Mouse (Mus musculus): Measurements from ENCODE around the gene Rasal3. TPM values are rescaled to one million over a fixed set of nuclear protein-coding genes. Genes with fewer than 3 reads are reported as not detected.
A peak's percentile ranks its signal among the peaks of the same experiment; 100 is the strongest.

The Rasal3 gene
- polyA plus RNA-seq, 1 experiment from 2014 or later, result 0.52 TPM

GRCm38 (mm10) chr17:32355031-32355430 is 48.4 kb downstream of the Rasal3 start:
- no peak overlapping the region for H3K27ac ChIP-seq (ENCODE audit: low read depth, low read length)
- H3K9ac ChIP-seq (ENCODE audit: low read length), result no peak overlapping the region
- no peak overlapping the region for H3K4me3 ChIP-seq (ENCODE audit: low read depth, low read length)
- 94% methylated on average over 6 of the region's 6 CpGs for WGBS
- H3K27me3 ChIP-seq (replicated peaks; ENCODE audit: control insufficient read depth, insufficient read depth, low read length), result no peaks in the 10 kb centered on the region
- no peak for ATAC-seq
- no peak for DNase-seq (ENCODE audit: low spot score)
- H3K36me3 ChIP-seq (ENCODE audit: control insufficient read depth, insufficient read depth, low read length), result peaks cover 73% of the 10 kb centered on the region
- H3K4me1 ChIP-seq (ENCODE audit: control insufficient read depth, insufficient read depth, low read length), result no peaks in the 10 kb centered on the region
- H3K9me3 ChIP-seq (replicated peaks; ENCODE audit: control insufficient read depth, low read length), result no peaks in the 10 kb centered on the region
- H3K4me2 ChIP-seq (ENCODE audit: low read length), result no peak overlapping the region

- H3K9ac ChIP-seq (ENCODE audit: low read length), result no peak overlapping the region
- WGBS, result 61% methylated on average over 5 of the region's 5 CpGs
- H3K4me1 ChIP-seq (ENCODE audit: control insufficient read depth, insufficient read depth, low read length), result no peaks in the 10 kb centered on the region
- H3K4me3 ChIP-seq (ENCODE audit: low read depth, low read length), result no peak overlapping the region
- DNase-seq (ENCODE audit: low spot score) (peak; percentile 44), ATAC-seq (no peak)
- H3K27me3 ChIP-seq (replicated peaks; ENCODE audit: control insufficient read depth, insufficient read depth, low read length), result no peaks in the 10 kb centered on the region
- H3K9me3 ChIP-seq (replicated peaks; ENCODE audit: control insufficient read depth, low read length), result no peaks in the 10 kb centered on the region
- peaks cover 64% of the 10 kb centered on the region for H3K36me3 ChIP-seq (ENCODE audit: control insufficient read depth, insufficient read depth, low read length)
- H3K27ac ChIP-seq (ENCODE audit: low read depth, low read length), result peak overlapping the region; percentile 6; the same call in 1 of the 2 replicates
- H3K4me2 ChIP-seq (ENCODE audit: low read length), result no peak overlapping the region
These were observed 49.2 kb downstream of the Rasal3 start for GRCm38 (mm10) chr17:32354211-32354610.

GRCm38 (mm10) chr17:32353696-32354095 is 49.7 kb downstream of the Rasal3 start:
- 56% methylated on average over 4 of the region's 4 CpGs for WGBS
- ATAC-seq (no peak), DNase-seq (ENCODE audit: low spot score) (peak; percentile 74)
- no peak overlapping the region for H3K4me3 ChIP-seq (ENCODE audit: low read depth, low read length)
- H3K36me3 ChIP-seq (ENCODE audit: control insufficient read depth, insufficient read depth, low read length), result peaks cover 59% of the 10 kb centered on the region
- H3K9me3 ChIP-seq (replicated peaks; ENCODE audit: control insufficient read depth, low read length), result no peaks in the 10 kb centered on the region
- H3K27me3 ChIP-seq (replicated peaks; ENCODE audit: control insufficient read depth, insufficient read depth, low read length), result no peaks in the 10 kb centered on the region
- H3K27ac ChIP-seq (ENCODE audit: low read depth, low read length), result 0 out of 2 replicates have a peak overlapping the region, but pooled peaks have one; percentile 18
- no peak overlapping the region for H3K4me2 ChIP-seq (ENCODE audit: low read length)
- no peak overlapping the region for H3K9ac ChIP-seq (ENCODE audit: low read length)
- H3K4me1 ChIP-seq (ENCODE audit: control insufficient read depth, insufficient read depth, low read length), result no peaks in the 10 kb centered on the region

GRCm38 (mm10) chr17:32351726-32352125 is 51.7 kb downstream of the Rasal3 start:
- DNase-seq (ENCODE audit: low spot score) (no peak), ATAC-seq (no peak)
- no peaks in the 10 kb centered on the region for H3K27me3 ChIP-seq (replicated peaks; ENCODE audit: control insufficient read depth, insufficient read depth, low read length)

GRCm38 (mm10) chr17:32351269-32351668 is 52.1 kb downstream of the Rasal3 start:
- Histone ChIP-seq H3K4me3 (ENCODE audit: low read depth, low read length) (peak overlapping the region; percentile 75; the same call in 1 of the 2 replicates), H3K4me1 (ENCODE audit: control insufficient read depth, insufficient read depth, low read length) (peaks cover 3% of the 10 kb centered on the region; the same call in 1 of the 2 replicates), H3K9ac (ENCODE audit: low read length) (0 out of 2 replicates have a peak overlapping the region, but pooled peaks have one; percentile 35), H3K27ac (ENCODE audit: low read depth, low read length) (no peak overlapping the region), H3K27me3 (replicated peaks; ENCODE audit: control insufficient read depth, insufficient read depth, low read length) (no peaks in the 10 kb centered on the region), H3K9me3 (replicated peaks; ENCODE audit: control insufficient read depth, low read length) (no peaks in the 10 kb centered on the region), H3K36me3 (ENCODE audit: control insufficient read depth, insufficient read depth, low read length) (peaks cover 35% of the 10 kb centered on the region), H3K4me2 (ENCODE audit: low read length) (peak overlapping the region; percentile 75)
- WGBS, result 68% methylated on average over 3 of the region's 3 CpGs
- ATAC-seq (no peak), DNase-seq (ENCODE audit: low spot score) (no peak)

More at GRCm38 (mm10) chr17:32351726-32352125, 51.7 kb downstream of the Rasal3 start:
- Histone ChIP-seq H3K4me3 (ENCODE audit: low read depth, low read length) (no peak overlapping the region), H3K36me3 (ENCODE audit: control insufficient read depth, insufficient read depth, low read length) (peaks cover 40% of the 10 kb centered on the region), H3K27ac (ENCODE audit: low read depth, low read length) (no peak overlapping the region), H3K9me3 (replicated peaks; ENCODE audit: control insufficient read depth, low read length) (no peaks in the 10 kb centered on the region), H3K4me2 (ENCODE audit: low read length) (no peak overlapping the region), H3K4me1 (ENCODE audit: control insufficient read depth, insufficient read depth, low read length) (peaks cover 3% of the 10 kb centered on the region; the same call in 1 of the 2 replicates), H3K9ac (ENCODE audit: low read length) (no peak overlapping the region)

- Histone ChIP-seq H3K9ac (ENCODE audit: low read length) (peak within 1 kb of the TSS; percentile 81), H3K27me3 (replicated peaks; ENCODE audit: control insufficient read depth, insufficient read depth, low read length) (no peaks in the 10 kb centered on the region), H3K9me3 (replicated peaks; ENCODE audit: control insufficient read depth, low read length) (no peaks in the 10 kb centered on the region), H3K4me3 (ENCODE audit: low read depth, low read length) (peak within 1 kb of the TSS; percentile 75), H3K36me3 (ENCODE audit: control insufficient read depth, insufficient read depth, low read length) (peaks cover 27% of the 10 kb centered on the region), H3K27ac (ENCODE audit: low read depth, low read length) (peak within 1 kb of the TSS; percentile 79), H3K4me2 (ENCODE audit: low read length) (peak within 1 kb of the TSS; percentile 75), H3K4me1 (ENCODE audit: control insufficient read depth, insufficient read depth, low read length) (peaks cover 3% of the 10 kb centered on the region; the same call in 1 of the 2 replicates)
- DNase-seq (ENCODE audit: low spot score) (peak; percentile 99), ATAC-seq (peak; percentile 98)
- WGBS, result under 1% methylated on average over 37 of the region's 37 CpGs
These were observed 52.9 kb downstream of the Rasal3 start, which contains the start of gene Akap8l for GRCm38 (mm10) chr17:32350382-32350983. Gene Akap8l (minus strand): TSS chr17:32350607.

GRCm38 (mm10) chr17:32349851-32350381 is 53.5 kb downstream of the Rasal3 start:
- H3K4me3 ChIP-seq (ENCODE audit: low read depth, low read length), result peak overlapping the region; percentile 75
- H3K36me3 ChIP-seq (ENCODE audit: control insufficient read depth, insufficient read depth, low read length), result peaks cover 25% of the 10 kb centered on the region
- H3K4me1 ChIP-seq (ENCODE audit: control insufficient read depth, insufficient read depth, low read length), result peaks cover 3% of the 10 kb centered on the region; the same call in 1 of the 2 replicates
- no peaks in the 10 kb centered on the region for H3K27me3 ChIP-seq (replicated peaks; ENCODE audit: control insufficient read depth, insufficient read depth, low read length)
- peak; percentile 21; the same call in 1 of the 2 replicates for ATAC-seq
- H3K27ac ChIP-seq (ENCODE audit: low read depth, low read length), result peak overlapping the region; percentile 79
- WGBS, result 1% methylated on average over 24 of the region's 24 CpGs
- no peaks in the 10 kb centered on the region for H3K9me3 ChIP-seq (replicated peaks; ENCODE audit: control insufficient read depth, low read length)
- peak; percentile 34 for DNase-seq (ENCODE audit: low spot score)
- H3K4me2 ChIP-seq (ENCODE audit: low read length), result peak overlapping the region; percentile 75
- H3K9ac ChIP-seq (ENCODE audit: low read length), result peak overlapping the region; percentile 81

GRCm38 (mm10) chr17:32349037-32349732 is 54.2 kb downstream of the Rasal3 start:
- Histone ChIP-seq H3K4me2 (ENCODE audit: low read length) (peak overlapping the region; percentile 75), H3K27ac (ENCODE audit: low read depth, low read length) (no peak overlapping the region), H3K27me3 (replicated peaks; ENCODE audit: control insufficient read depth, insufficient read depth, low read length) (no peaks in the 10 kb centered on the region), H3K36me3 (ENCODE audit: control insufficient read depth, insufficient read depth, low read length) (peaks cover 25% of the 10 kb centered on the region), H3K9me3 (replicated peaks; ENCODE audit: control insufficient read depth, low read length) (no peaks in the 10 kb centered on the region), H3K9ac (ENCODE audit: low read length) (peak overlapping the region; percentile 81), H3K4me1 (ENCODE audit: control insufficient read depth, insufficient read depth, low read length) (peaks cover 3% of the 10 kb centered on the region; the same call in 1 of the 2 replicates), H3K4me3 (ENCODE audit: low read depth, low read length) (peak overlapping the region; percentile 75)
- 14% methylated on average over 4 of the region's 4 CpGs for WGBS
- DNase-seq (ENCODE audit: low spot score) (peak; percentile 73), ATAC-seq (no peak)

All from forebrain, embryonic 14.5 days (tissue).